Mouse (Mus musculus): ENCODE results near the gene Csmd2. TPM values are rescaled to one million over a fixed set of nuclear protein-coding genes. Genes with fewer than 3 reads are reported as not detected.

Gene Csmd2
- total RNA-seq (2015) (not detected in 2 replicates), total RNA-seq (2017) (not detected in 2 replicates)

- no peak for ATAC-seq (ENCODE audit: poor library complexity, severe bottlenecking)
Observed at GRCm38 (mm10) chr4:127987784-127988455, at the start of gene Csmd2. TSS of gene Csmd2 (plus strand) at chr4:127987857.

- no peak for ATAC-seq (ENCODE audit: poor library complexity, severe bottlenecking)
Observed at GRCm38 (mm10) chr4:127947696-127948095, 40.0 kb upstream of the Csmd2 start.

GRCm38 (mm10) chr4:127953006-127953710 lies 34.5 kb upstream of the Csmd2 start:
- ATAC-seq (ENCODE audit: poor library complexity, severe bottlenecking) = no peak

- no peak for ATAC-seq (ENCODE audit: poor library complexity, severe bottlenecking)
Observed at GRCm38 (mm10) chr4:127969101-127969500, 18.6 kb upstream of the Csmd2 start.

- ATAC-seq (ENCODE audit: poor library complexity, severe bottlenecking) = no peak
Observed at GRCm38 (mm10) chr4:127970018-127970421, 17.6 kb upstream of the Csmd2 start.

GRCm38 (mm10) chr4:127970901-127971868 lies 16.5 kb upstream of the Csmd2 start, which contains the start of gene CK137956:
TSS of gene CK137956 (minus strand) at chr4:127970951.
- ATAC-seq (ENCODE audit: poor library complexity, severe bottlenecking) = no peak

- no peak for ATAC-seq (ENCODE audit: poor library complexity, severe bottlenecking)
Observed at GRCm38 (mm10) chr4:127972976-127973375, 14.7 kb upstream of the Csmd2 start.

- ATAC-seq (ENCODE audit: poor library complexity, severe bottlenecking) = no peak
Observed at GRCm38 (mm10) chr4:127981125-127981524, 6.5 kb upstream of the Csmd2 start.

- ATAC-seq (ENCODE audit: poor library complexity, severe bottlenecking) = no peak
Observed at GRCm38 (mm10) chr4:127984426-127984825, 3.2 kb upstream of the Csmd2 start.

- no peak for ATAC-seq (ENCODE audit: poor library complexity, severe bottlenecking)
Observed at GRCm38 (mm10) chr4:127985874-127986273, 1.8 kb upstream of the Csmd2 start.

- ATAC-seq (ENCODE audit: poor library complexity, severe bottlenecking) = no peak
Observed at GRCm38 (mm10) chr4:127986491-127987075, 1.1 kb upstream of the Csmd2 start.

- ATAC-seq (ENCODE audit: poor library complexity, severe bottlenecking) = no peak
Observed at GRCm38 (mm10) chr4:127987270-127987669, 387 bp upstream of the Csmd2 start.

GRCm38 (mm10) chr4:127988526-127989180 lies 996 bp downstream of the Csmd2 start:
- ATAC-seq (ENCODE audit: poor library complexity, severe bottlenecking) = no peak

- no peak for ATAC-seq (ENCODE audit: poor library complexity, severe bottlenecking)
Observed at GRCm38 (mm10) chr4:127989347-127989995, 1.8 kb downstream of the Csmd2 start.

- no peak for ATAC-seq (ENCODE audit: poor library complexity, severe bottlenecking)
Observed at GRCm38 (mm10) chr4:127999281-127999680, 11.6 kb downstream of the Csmd2 start.

GRCm38 (mm10) chr4:128002638-128003101 lies 15.0 kb downstream of the Csmd2 start:
- no peak for ATAC-seq (ENCODE audit: poor library complexity, severe bottlenecking)

- no peak for ATAC-seq (ENCODE audit: poor library complexity, severe bottlenecking)
Observed at GRCm38 (mm10) chr4:128004797-128005452, 17.3 kb downstream of the Csmd2 start.

- no peak for ATAC-seq (ENCODE audit: poor library complexity, severe bottlenecking)
Observed at GRCm38 (mm10) chr4:128019465-128019864, 31.8 kb downstream of the Csmd2 start.

GRCm38 (mm10) chr4:128028294-128028693 lies 40.6 kb downstream of the Csmd2 start:
- ATAC-seq (ENCODE audit: poor library complexity, severe bottlenecking) = no peak

Measured in megakaryocyte, adult 5-6 weeks (primary cell).